In genomic region chr2:31914213-31914612, GRCm38 (mm10) we compare ENCODE assay signal across 10 mouse cellular contexts. TPM values are rescaled to one million over a fixed set of nuclear protein-coding genes. Genes with fewer than 3 reads are reported as not detected.
DNase-seq lines count a peak whose midpoint lies in the region; ATAC-seq and TF ChIP-seq lines count a peak whose summit lies in the region.
"Not testable (repeated sequence)": the region's sequence is repeated elsewhere in the genome, so short reads cannot be mapped to it uniquely, and the experiment has no call there.
"Had no signal": no experiment of that assay in that cellular context is flagged by ENCODE, and none has a peak within 500 bp of the region (broad histone marks: within the 10 kb centered on the region; RNA-seq: fewer than 3 reads in every experiment).

No protein-coding gene starts in this region.

- not testable (repeated sequence) for H3K27ac ChIP-seq in CH12.LX (ENCODE audit: insufficient read depth, low read depth); forebrain, postnatal 0 days (ENCODE audit: low read depth, low read length); left cerebral cortex, adult 2 months

- H3K4me2 ChIP-seq in CH12.LX (ENCODE audit: insufficient read depth, low read depth, poor library complexity, severe bottlenecking); forebrain, postnatal 0 days (ENCODE audit: low read depth): not testable (repeated sequence)

- H3K9ac ChIP-seq in CH12.LX (ENCODE audit: insufficient read depth, low read depth); forebrain, postnatal 0 days: not testable (repeated sequence)

- not testable (repeated sequence) for ATAC-seq in forebrain, postnatal 0 days

- dilution Hi-C loops in CH12.LX (cut with MboI; ENCODE audit: extremely low pct_ligation_motif_present, extremely low pct_unique_long_range_greater_than_20kb, low sequenced_read_pairs): not testable (repeated sequence)

- in situ Hi-C loops in CH12.LX (cut with MboI; ENCODE audit: low pct_ligation_motif_present, low pct_unique_long_range_greater_than_20kb, low sequenced_read_pairs): not testable (repeated sequence)

- not testable (repeated sequence) for H3K79me2 ChIP-seq in CH12.LX (replicated peaks; ENCODE audit: control insufficient read depth, extremely low read depth, insufficient read depth, poor library complexity, severe bottlenecking)

- not testable (repeated sequence) for H3K9me3 ChIP-seq in CH12.LX (replicated peaks; ENCODE audit: low read length); forebrain, postnatal 0 days (ENCODE audit: low read length)

- H3K27me3 ChIP-seq in CH12.LX (replicated peaks): peaks cover 56% of the 10 kb centered on the region
- H3K27me3 ChIP-seq in forebrain, postnatal 0 days (ENCODE audit: insufficient read depth, low read length): not testable (repeated sequence)

- H3K36me3 ChIP-seq in CH12.LX (replicated peaks in 1 of 2; ENCODE audit: control insufficient read depth in 1 of 2, insufficient read depth in 1 of 2, low read length in 1 of 2); forebrain, postnatal 0 days (ENCODE audit: insufficient read depth): not testable (repeated sequence)

- peak in 1 of 2 experiments; percentile 48; a peak in 2 of 4 replicates for TF ChIP-seq CTCF in CH12.LX (conservative IDR thresholded peaks at IDR 0.05 in 1 of 2, IDR thresholded peaks at IDR 0.05 in 1 of 2; ENCODE audit: low read depth in 2 of 2, low read length in 2 of 2)
- TF ChIP-seq CTCF in forebrain, postnatal 0 days (IDR thresholded peaks at IDR 0.05; ENCODE audit: low read depth): peak; percentile 49; the same call in 1 of the 2 replicates
- peak; percentile 45 for TF ChIP-seq CTCF in left cerebral cortex, adult 2 months (IDR thresholded peaks at IDR 0.05)

- TF ChIP-seq RAD21 in CH12.LX (IDR thresholded peaks at IDR 0.05; ENCODE audit: low read depth, low read length): peak; percentile 31

- DNase-seq in 416B (ENCODE audit: low read depth) (peak; percentile 41), adipocyte (ENCODE audit: low spot score) (peak; percentile 18)
- not testable (repeated sequence) for DNase-seq in CH12.LX (ENCODE audit: extremely low read depth); forebrain, postnatal 0 days; left cerebral cortex, adult 2 months (ENCODE audit: extremely low spot score in 1 of 2, low spot score in 2 of 2)
- peak; percentile 28 for DNase-seq in induced T-regulatory cell, adult 2 months (ENCODE audit: low read depth)
- peak; percentile 9 for DNase-seq in lung, postnatal 36 days
- DNase-seq in retina, postnatal 1 day: peak; percentile 27

- not testable (repeated sequence) for TF ChIP-seq POLR2A in CH12.LX (IDR thresholded peaks at IDR 0.05; ENCODE audit: low read depth, low read length)

- TF ChIP-seq EP300 in CH12.LX (IDR thresholded peaks at IDR 0.05; ENCODE audit: low read length): not testable (repeated sequence)

- intact Hi-C loops in left cerebral cortex, adult 2 months (cut with DNase I): loop anchor here (2.0 to 10.0 kb wide), 2 partner anchors 227 to 429 kb away; no protein-coding TSS in a partner anchor

- H3K4me3 ChIP-seq in CH12.LX (replicated peaks in 1 of 3; ENCODE audit: low read depth in 2 of 3, low read length in 2 of 3, poor library complexity in 1 of 3); forebrain, postnatal 0 days (ENCODE audit: low read depth, low read length); left cerebral cortex, adult 2 months: not testable (repeated sequence)

- H3K4me1 ChIP-seq in CH12.LX (ENCODE audit: control insufficient read depth in 1 of 2, insufficient read depth in 2 of 2); forebrain, postnatal 0 days (ENCODE audit: insufficient read depth): not testable (repeated sequence)

TF ChIP-seq in CH12.LX, 34 proteins besides CTCF, POLR2A, EP300 and RAD21:
- TF ChIP-seq MYC (IDR thresholded peaks at IDR 0.05; ENCODE audit: low read depth, low read length): 0 out of 2 replicates have a peak, but pooled peaks have one; percentile 27

RNA-seq across cellular contexts. Expression of gene Lamc3, which starts 27.1 kb away (rescaled TPM):
- total RNA-seq in CH12.LX (2012; rRNA removed): not detected in 2 replicates
- total RNA-seq in CH12.LX (2014; rRNA removed): not detected in 2 replicates
- not detected in 2 replicates for polyA plus RNA-seq in CH12.LX (2012; ENCODE audit: insufficient read length, low read depth)
- 6.2 and 11.0 TPM in 2 replicates for total RNA-seq in forebrain, postnatal 0 days (2014; rRNA removed)
- 1.9 and 2.5 TPM in 2 replicates for polyA plus RNA-seq in forebrain, postnatal 0 days (2015; fragmentation: Nextera tagmentation; extraction: Ambion mirVana)
- 1 to 10 TPM; 6.9 to 8.8 TPM for total RNA-seq in left cerebral cortex, adult 2 months (2021)
- total RNA-seq: granulocyte monocyte progenitor cell, adult 5-6 weeks; megakaryocyte, adult 5-6 weeks had no signal

RNA-seq across cellular contexts. Expression of gene Aif1l, which starts 35.7 kb away (rescaled TPM):
- total RNA-seq in CH12.LX (2012; rRNA removed) (0.81 and 2.1 TPM in 2 replicates), CH12.LX (2014; rRNA removed) (0.07 TPM in 1 of 2 replicates, not detected in the other)
- 0.08 and 0.11 TPM in 2 replicates for polyA plus RNA-seq in CH12.LX (2012; ENCODE audit: insufficient read length, low read depth)
- 21.7 and 34.2 TPM in 2 replicates for total RNA-seq in forebrain, postnatal 0 days (2014; rRNA removed)
- 21.2 TPM in 2 replicates for polyA plus RNA-seq in forebrain, postnatal 0 days (2015; fragmentation: Nextera tagmentation; extraction: Ambion mirVana)
- 1 to 10 TPM; 3.6 to 4.8 TPM for total RNA-seq in left cerebral cortex, adult 2 months (2021)
- total RNA-seq: granulocyte monocyte progenitor cell, adult 5-6 weeks; megakaryocyte, adult 5-6 weeks had no signal
